Mouse (Mus musculus) kidney, adult 11 months (tissue): ENCODE results near the gene Lamtor5.
"Not testable (repeated sequence)": the region's sequence is repeated elsewhere in the genome, so short reads cannot be mapped to it uniquely, and the experiment has no call there.

ENCODE experiments used
- DNase-seq: peaks from one replicate; pipeline ENCODE4 v3.0.0; 2022

The Lamtor5 gene

DNA sequence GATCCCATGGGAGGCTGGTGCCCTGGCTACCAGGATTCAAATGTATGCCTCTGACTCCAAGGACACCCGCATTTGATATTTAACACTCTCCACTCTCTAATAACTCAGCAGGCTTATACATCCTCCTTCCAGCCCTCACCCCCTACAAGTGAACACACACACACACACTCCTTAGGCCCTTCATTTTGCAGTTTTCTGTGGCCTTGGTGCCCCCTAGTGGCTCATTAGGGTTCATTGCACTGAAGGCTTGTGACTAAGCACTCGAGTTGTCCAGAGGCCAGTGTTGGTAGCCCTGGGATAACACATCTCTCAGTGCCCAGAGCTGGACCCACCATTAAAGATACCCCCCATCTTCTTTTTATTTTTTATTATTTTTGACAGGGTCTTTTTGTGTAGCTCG, 4.8 kb upstream of the Lamtor5 start:
- DNase-seq = peak; percentile 40

GRCm38 (mm10) chr3:107275351-107275750, 3.3 kb upstream of the Lamtor5 start:
- DNase-seq = no peak

- DNase-seq = no peak
Measured at GRCm38 (mm10) chr3:107275996-107276395, 2.7 kb upstream of the Lamtor5 start.

DNA sequence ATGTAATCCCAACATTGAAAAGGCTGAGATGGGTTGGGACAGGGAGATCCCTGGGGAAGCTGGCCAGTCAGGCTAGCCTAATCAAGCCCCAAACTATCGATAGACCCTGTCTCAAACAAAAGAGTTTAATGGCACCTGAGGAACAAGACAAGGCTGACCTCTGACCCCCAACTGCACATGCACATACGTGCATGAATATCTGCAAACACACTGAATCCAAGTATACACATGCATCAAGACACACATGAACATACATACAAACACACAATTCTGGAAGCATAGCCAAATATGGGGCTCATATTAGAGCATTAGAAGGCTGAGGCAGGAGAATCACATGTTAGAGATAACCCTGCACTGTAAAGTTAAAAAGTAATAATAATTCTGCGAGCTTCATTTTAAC, 2.0 kb upstream of the Lamtor5 start:
- DNase-seq = no peak

GRCm38 (mm10) chr3:107286123-107286522, 7.5 kb downstream of the Lamtor5 start:
- DNase-seq = no peak

DNA sequence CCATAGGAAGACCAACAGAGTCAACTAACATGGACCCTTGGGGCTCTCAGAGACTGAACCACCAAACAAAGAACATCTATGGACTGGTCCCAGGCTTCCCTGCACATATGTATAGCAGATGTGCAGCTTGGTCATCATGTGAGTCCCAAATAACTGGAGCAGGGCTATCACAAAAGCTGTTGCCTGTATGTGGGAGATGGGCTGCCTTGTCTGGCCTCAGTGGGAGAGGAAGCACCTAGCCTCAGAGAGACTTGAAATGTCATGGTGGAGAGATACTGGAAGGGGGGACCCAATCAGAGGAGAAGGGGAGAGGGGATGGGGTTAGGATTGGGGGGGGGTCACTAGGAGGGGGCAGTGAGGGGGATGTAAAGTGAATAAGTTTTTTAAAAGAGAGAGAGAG, 8.7 kb downstream of the Lamtor5 start:
- DNase-seq = no peak

DNA sequence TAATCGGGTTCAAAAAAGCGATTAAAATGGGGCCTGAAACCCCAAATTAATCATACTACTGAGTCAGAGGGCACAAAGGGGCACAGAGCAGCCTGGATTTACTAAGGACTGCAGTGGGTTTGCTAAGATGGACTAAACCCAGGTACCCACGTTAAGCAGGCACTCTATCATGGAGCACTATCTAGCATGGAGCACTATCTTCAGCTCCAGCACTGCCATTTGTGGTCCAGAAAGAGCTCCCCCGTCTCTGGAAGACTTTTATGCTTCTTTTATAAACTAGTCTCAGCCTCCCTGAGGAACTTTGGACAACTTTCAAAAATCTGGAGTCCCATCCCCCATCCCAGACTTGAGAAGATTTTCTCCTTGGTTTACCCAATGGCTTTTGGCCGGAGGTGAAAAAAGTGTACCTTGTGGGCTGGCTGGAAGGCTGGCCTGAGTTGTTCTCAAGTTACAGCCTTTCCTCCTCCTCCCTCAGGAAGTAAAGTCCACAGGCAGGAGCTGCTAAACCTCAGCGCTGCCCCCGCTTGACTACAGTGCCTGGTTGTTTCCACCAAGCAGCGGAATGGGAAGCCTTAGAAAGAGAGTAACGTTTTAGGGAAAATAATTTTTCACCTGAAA, 12.2 kb downstream of the Lamtor5 start, which contains the start of gene Slc16a4:
Gene Slc16a4, plus strand, starts transcription at position 467 of the 618 bp plus-strand sequence.
- DNase-seq = peak; percentile 91

DNA sequence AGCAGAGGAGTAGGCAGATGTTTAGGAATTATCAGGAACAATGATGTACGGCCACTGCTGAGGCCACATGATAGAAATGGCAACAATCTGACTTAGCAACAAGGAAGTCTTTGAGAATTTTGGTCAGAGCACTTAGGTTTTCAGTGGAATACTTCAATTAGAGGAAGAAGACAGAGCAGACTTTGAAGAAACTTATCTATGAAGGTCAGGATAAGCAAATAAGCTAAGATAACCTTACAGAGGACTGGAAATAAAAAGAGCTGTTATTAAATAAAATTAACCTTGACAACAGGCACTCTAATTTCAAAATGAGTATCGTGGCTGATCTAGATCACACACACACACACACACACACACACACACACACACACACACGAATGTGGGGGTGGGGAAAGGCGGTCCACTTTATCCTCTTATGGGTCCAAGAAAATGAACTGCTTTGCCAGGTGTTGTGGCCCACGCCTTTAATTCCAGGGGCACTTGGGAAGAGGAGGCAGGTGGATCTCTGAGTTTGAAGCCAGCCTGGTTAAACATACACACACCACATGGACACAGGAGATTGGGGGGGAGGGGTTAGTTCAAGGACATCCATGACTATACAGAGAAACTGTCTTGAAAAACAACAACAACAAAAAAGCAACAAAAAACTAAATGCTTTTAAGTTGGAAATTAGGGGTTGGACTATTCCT, 17.2 kb downstream of the Lamtor5 start:
- DNase-seq = no peak

GRCm38 (mm10) chr3:107296917-107297316, 18.3 kb downstream of the Lamtor5 start:
- DNase-seq = not testable (repeated sequence)

DNA sequence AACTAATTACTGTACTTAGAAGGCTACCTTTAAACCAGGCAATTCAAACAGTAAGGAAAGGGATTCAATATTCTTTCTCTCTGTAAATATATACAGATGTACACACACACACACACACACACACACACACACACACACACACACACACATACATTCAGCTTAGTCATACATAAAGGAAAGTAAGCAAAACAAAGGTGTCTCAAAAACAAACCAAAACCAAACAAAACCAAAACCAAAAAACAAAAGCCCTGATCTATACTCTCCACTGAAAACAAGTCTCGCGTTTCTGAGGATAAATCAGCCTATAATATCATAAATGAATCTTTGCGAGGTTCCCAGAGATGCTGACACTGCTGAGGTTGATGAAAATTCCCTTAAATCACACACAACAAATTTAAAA, 38.7 kb downstream of the Lamtor5 start:
- no peak for DNase-seq

- no peak for DNase-seq
Measured at GRCm38 (mm10) chr3:107321141-107321540, 42.5 kb downstream of the Lamtor5 start.

- peak; percentile 26 for DNase-seq
Measured at GRCm38 (mm10) chr3:107321776-107322175, 43.1 kb downstream of the Lamtor5 start.

DNA sequence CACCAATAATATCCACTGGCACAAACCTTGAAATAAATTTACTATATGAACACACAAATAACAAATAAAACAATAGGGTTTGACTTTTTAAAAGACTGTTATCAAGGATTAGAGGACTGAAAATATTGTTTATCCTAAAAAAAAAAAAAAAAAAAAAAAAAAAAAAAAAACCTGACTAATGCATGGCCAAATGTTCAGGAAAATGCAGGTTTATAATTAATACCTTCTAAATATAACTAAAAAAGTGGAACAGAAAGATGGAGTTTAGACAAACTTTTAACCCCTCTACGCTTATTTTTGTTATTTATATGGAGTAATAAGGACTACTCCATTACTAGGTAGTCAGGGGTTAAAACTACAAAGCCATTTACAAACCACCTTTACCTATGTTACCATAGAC, 47.8 kb downstream of the Lamtor5 start:
- DNase-seq = no peak

DNA sequence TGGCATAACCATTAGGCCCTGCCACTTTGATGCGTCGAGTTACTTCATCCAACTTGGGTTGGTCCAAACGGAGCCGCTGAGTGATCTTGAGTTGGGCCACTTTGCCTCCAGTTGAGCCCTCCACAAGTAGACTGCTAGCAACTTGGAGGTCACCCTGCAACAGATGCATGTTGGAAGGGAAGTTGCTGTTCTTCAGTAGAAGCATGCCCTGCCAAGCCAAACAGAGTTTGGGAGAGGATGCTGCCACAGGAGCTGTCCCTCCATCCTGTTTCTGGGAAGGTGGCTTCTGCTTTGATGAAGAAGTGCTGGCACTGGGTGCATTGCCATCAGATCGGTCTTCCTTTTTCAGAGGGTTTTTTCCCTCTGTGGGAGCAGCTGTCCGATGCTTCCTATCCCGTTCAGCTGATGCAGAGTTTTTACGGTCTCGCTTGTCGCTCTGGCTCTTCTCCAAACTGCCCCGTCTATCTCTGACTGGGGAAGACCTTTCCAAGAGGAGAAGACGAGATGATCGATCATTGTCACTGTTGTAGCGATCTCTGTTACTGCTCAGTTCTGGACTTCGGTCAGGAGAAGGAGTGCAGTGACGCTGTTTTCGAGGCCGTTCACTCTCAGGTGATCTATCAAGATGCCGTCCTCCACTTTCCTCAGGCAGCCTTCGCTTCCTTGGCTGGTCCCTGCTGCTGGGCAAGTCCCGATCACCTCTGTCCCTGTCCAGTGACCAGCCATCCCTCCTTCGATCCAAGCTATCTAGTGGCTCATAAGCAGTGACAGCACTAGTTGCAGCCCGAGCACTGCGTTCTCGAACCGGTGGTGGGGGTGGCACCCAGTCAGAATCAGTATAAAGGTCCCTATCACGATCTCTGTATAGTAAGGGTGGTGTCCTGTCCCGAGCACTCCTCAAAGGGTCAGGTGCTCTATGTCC, 52.1 kb downstream of the Lamtor5 start:
- peak; percentile 17 for DNase-seq

DNA sequence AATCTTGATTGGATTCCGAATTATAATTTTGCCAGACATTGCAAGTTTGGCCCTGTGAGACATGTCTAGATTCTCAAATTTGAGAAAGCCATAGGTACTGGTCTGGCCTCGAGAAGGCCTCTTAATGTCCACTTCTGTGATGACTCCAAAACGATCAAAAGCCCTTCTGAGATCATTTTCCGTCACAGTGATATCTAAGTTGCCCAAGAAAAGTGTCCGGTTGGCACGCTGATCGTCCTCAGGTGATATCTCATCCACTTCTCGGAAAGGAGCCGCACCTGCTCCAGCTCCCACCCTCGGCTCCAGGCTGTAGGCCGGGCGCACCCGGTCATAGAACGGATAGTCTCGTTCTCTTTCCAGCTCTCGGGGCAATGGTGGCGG, 53.1 kb downstream of the Lamtor5 start:
- no peak for DNase-seq

- peak; percentile 78 for DNase-seq
Measured at GRCm38 (mm10) chr3:107332127-107332959, 53.7 kb downstream of the Lamtor5 start.

- peak; percentile 99 for DNase-seq
Measured at GRCm38 (mm10) chr3:107332960-107333380, 54.3 kb downstream of the Lamtor5 start.
